Mouse (Mus musculus) testis, adult 10 weeks (tissue): Measurements from ENCODE around the gene Gm14418. TPM values are rescaled to one million over a fixed set of nuclear protein-coding genes. Genes with fewer than 3 reads are reported as not detected.

ENCODE experiments used
- polyA plus RNA-seq: library from polyadenylated mRNA; stranded (reverse); fragments of 350-450 nt; fragmentation: Illumina TruSeq; extraction: RNeasy Lipid Tissue Mini Kit (QIAGEN cat#74804); gene quantifications from one replicate; pipeline ENCODE4 v1.2.3, GENCODE M21; 2014; ENCODE audit warnings: low read depth, low replicate concordance

Gm14418 gene
- polyA plus RNA-seq: 2.0 TPM

DNA sequence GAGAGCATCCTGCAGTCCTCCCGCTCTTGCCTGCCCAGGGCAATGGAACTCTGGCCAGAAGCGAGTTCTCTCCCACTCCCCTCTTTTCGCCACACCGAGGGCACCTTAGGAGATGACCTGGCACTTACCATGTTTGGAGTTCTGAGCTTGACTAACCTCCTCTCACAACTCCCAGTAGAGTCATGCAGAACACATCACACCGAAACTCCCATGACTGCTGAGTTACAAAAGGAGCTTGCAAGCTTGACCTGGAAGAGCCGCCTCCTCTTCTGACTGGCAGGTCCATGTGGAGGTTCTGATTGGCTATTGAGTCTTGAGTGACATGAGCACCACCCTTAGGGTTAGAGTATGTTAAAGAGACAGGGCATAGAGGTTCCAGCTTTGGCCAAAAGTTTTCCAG lies at the start of gene Gm14418:
Gm14418 (minus strand) TSS at position 225 of the 400 bp plus-strand sequence.

Other genes starting within 250 kb of the Gm14418 start
- 7.0 TPM for gene Gm14410, start 191.9 kb downstream of the Gm14418 start, polyA plus RNA-seq
- gene Gm14409, start 131.3 kb downstream of the Gm14418 start, polyA plus RNA-seq: 0.43 TPM
- gene Gm14412, start 74.0 kb downstream of the Gm14418 start, polyA plus RNA-seq: 3.8 TPM
- gene Zfp970, start 66.4 kb upstream of the Gm14418 start, polyA plus RNA-seq: 9.4 TPM
- 1.8 TPM for gene Gm14403, start 99.9 kb upstream of the Gm14418 start, polyA plus RNA-seq
- not detected for gene Gm14406, start 179.9 kb upstream of the Gm14418 start, polyA plus RNA-seq